Mouse (Mus musculus) liver, postnatal 0 days (tissue): ENCODE measurements around the gene Capn7.

ENCODE experiments used
- CTCF ChIP-seq: sonication (generic); IDR thresholded peaks from 2 replicates; pipeline ENCODE4 v1.5.1; 2016; ENCODE audit warnings: antibody characterized with exemption, low read depth
- EP300 ChIP-seq: IDR thresholded peaks from 2 replicates; pipeline ENCODE4 v1.6.1; 2016; ENCODE audit warnings: antibody characterized with exemption, low read depth, mild to moderate bottlenecking

DNA sequence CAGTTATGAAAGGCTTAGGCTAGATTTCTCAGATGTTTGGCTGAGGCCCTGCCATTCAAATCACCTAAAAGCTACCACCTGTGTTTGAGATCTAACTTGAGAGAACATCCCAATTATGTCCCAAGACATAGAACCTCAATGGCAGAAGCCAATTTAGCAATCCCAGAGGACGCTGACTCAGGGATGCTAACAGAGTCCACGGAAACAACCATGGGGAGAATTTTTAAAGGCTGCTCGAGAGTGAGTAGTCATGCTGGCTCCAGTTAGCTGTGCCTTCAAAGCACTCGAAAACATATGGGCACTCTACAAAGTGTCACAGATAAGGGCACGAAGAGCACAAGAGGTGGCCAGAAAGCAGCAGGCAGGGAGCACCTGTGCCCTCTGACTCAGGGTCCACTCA lies 55.9 kb downstream of the Capn7 start:
- TF ChIP-seq EP300: no peak
- TF ChIP-seq CTCF: no peak
